Mouse (Mus musculus) mature B cell (primary cell): Measurements from ENCODE around the gene Avpr1b.
"Not testable (repeated sequence)": the region's sequence is repeated elsewhere in the genome, so short reads cannot be mapped to it uniquely, and the experiment has no call there.

Source experiments
- in situ Hi-C: fragments of 300-500 bp; cut with MboI; formaldehyde crosslinking; loops from 2 replicates; pipeline ENCODE4 v1.14.3; 2019

Gene Avpr1b

GRCm38 (mm10) chr1:131598905-131599304, at the start of gene Avpr1b:
TSS of gene Avpr1b (plus strand) at chr1:131599239.
- in situ Hi-C loops, result no loop called here

GRCm38 (mm10) chr1:131551956-131552355, 47.1 kb upstream of the Avpr1b start:
- in situ Hi-C loops, result loop anchor here (5.0 kb wide), 1 partner anchor 260 kb away; no protein-coding TSS in a partner anchor

GRCm38 (mm10) chr1:131553428-131553827, 45.6 kb upstream of the Avpr1b start:
- in situ Hi-C loops, result loop anchor here (5.0 kb wide), 1 partner anchor 261 kb away; no protein-coding TSS in a partner anchor

- in situ Hi-C loops, result no loop called here
Observed at GRCm38 (mm10) chr1:131555042-131555812, 43.8 kb upstream of the Avpr1b start.

GRCm38 (mm10) chr1:131560500-131560899, 38.5 kb upstream of the Avpr1b start:
- in situ Hi-C loops, result no loop called here

GRCm38 (mm10) chr1:131562081-131562480, 37.0 kb upstream of the Avpr1b start:
- in situ Hi-C loops, result no loop called here

GRCm38 (mm10) chr1:131566056-131566455, 33.0 kb upstream of the Avpr1b start:
- in situ Hi-C loops, result not testable (repeated sequence)

- in situ Hi-C loops, result no loop called here
Observed at GRCm38 (mm10) chr1:131569721-131570120, 29.3 kb upstream of the Avpr1b start.

- in situ Hi-C loops, result no loop called here
Observed at GRCm38 (mm10) chr1:131570391-131570790, 28.6 kb upstream of the Avpr1b start.

- in situ Hi-C loops, result no loop called here
Observed at GRCm38 (mm10) chr1:131573721-131574120, 25.3 kb upstream of the Avpr1b start.

GRCm38 (mm10) chr1:131578943-131579680, 19.9 kb upstream of the Avpr1b start:
- in situ Hi-C loops, result no loop called here

- in situ Hi-C loops, result no loop called here
Observed at GRCm38 (mm10) chr1:131580389-131580788, 18.6 kb upstream of the Avpr1b start.

GRCm38 (mm10) chr1:131583598-131583997, 15.4 kb upstream of the Avpr1b start:
- in situ Hi-C loops, result no loop called here

- in situ Hi-C loops, result no loop called here
Observed at GRCm38 (mm10) chr1:131586836-131587235, 12.2 kb upstream of the Avpr1b start.

GRCm38 (mm10) chr1:131600314-131600713, 1.3 kb downstream of the Avpr1b start:
- in situ Hi-C loops, result loop anchor here (10.0 kb wide), 1 partner anchor 164 kb away; no protein-coding TSS in a partner anchor

- in situ Hi-C loops, result loop anchor here (10.0 kb wide), 1 partner anchor 158 kb away; no protein-coding TSS in a partner anchor
Observed at GRCm38 (mm10) chr1:131606719-131607118, 7.7 kb downstream of the Avpr1b start.

GRCm38 (mm10) chr1:131612556-131613155, 13.6 kb downstream of the Avpr1b start:
- in situ Hi-C loops, result no loop called here

- in situ Hi-C loops, result no loop called here
Observed at GRCm38 (mm10) chr1:131613361-131614133, 14.5 kb downstream of the Avpr1b start.

- in situ Hi-C loops, result no loop called here
Observed at GRCm38 (mm10) chr1:131614641-131615040, 15.6 kb downstream of the Avpr1b start.

GRCm38 (mm10) chr1:131616131-131616530, 17.1 kb downstream of the Avpr1b start:
- in situ Hi-C loops, result no loop called here

GRCm38 (mm10) chr1:131616546-131617220, 17.6 kb downstream of the Avpr1b start:
- in situ Hi-C loops, result no loop called here
